Mouse (Mus musculus) G1E (cell line): ENCODE results near the gene Gm28079. TPM values are rescaled to one million over a fixed set of nuclear protein-coding genes. Genes with fewer than 3 reads are reported as not detected.
"Not testable (repeated sequence)": the region's sequence is repeated elsewhere in the genome, so short reads cannot be mapped to it uniquely, and the experiment has no call there.

Experiments
- ATAC-seq: 2 replicates; pipeline ENCODE4 v1.8.0; 2016; ENCODE audit warnings: mild to moderate bottlenecking; ENCODE audit not compliant: insufficient number of reproducible peaks, poor library complexity, low FRiP score, severe bottlenecking; ENCODE audit errors: extremely low read depth
- DNase-seq: peaks from one replicate; pipeline ENCODE4 v3.0.0; 2012; ENCODE audit warnings: low spot score
- H3K27me3 ChIP-seq: 2 replicates; pipeline ENCODE4 v1.6.1; 2012; ENCODE audit warnings: mild to moderate bottlenecking, low read length, inconsistent platforms; ENCODE audit not compliant: insufficient read depth
- H3K36me3 ChIP-seq: replicated peaks from 2 replicates; pipeline ENCODE3; 2012; ENCODE audit warnings: mild to moderate bottlenecking, inconsistent platforms
- H3K4me1 ChIP-seq: 2 replicates; pipeline ENCODE4 v1.6.1; 2012; ENCODE audit warnings: low read depth, low read length, inconsistent platforms, mixed read lengths; ENCODE audit not compliant: insufficient read depth
- H3K4me3 ChIP-seq: 2 replicates; pipeline ENCODE4 v1.5.1; 2012; ENCODE audit warnings: low read depth, mild to moderate bottlenecking, inconsistent platforms, low read length, moderate library complexity, mixed read lengths
- H3K9me3 ChIP-seq: replicated peaks from 2 replicates; pipeline ENCODE4 v1.6.1; 2012; ENCODE audit warnings: inconsistent platforms
- polyA plus RNA-seq: library from polyadenylated mRNA; stranded (reverse); fragments of >175 nt; gene quantifications from 2 replicates; pipeline ENCODE4 v1.2.3, GENCODE M21; 2012
- total RNA-seq, 2 experiments: library from RNA; stranded (forward) in 1 of 2; stranded (reverse) in 1 of 2; fragments of 200-1000 nt in 1 of 2; fragments of >200 nt in 1 of 2; fragmentation: Nextera tagmentation in 1 of 2; gene quantifications; 2 replicates each; pipeline ENCODE4 v1.2.3; 2014 to 2017

The Gm28079 gene
- total RNA-seq (2014; fragmentation: Nextera tagmentation) (not detected in 2 replicates), total RNA-seq (2017) (not detected in 2 replicates), polyA plus RNA-seq (not detected in 2 replicates)

DNA sequence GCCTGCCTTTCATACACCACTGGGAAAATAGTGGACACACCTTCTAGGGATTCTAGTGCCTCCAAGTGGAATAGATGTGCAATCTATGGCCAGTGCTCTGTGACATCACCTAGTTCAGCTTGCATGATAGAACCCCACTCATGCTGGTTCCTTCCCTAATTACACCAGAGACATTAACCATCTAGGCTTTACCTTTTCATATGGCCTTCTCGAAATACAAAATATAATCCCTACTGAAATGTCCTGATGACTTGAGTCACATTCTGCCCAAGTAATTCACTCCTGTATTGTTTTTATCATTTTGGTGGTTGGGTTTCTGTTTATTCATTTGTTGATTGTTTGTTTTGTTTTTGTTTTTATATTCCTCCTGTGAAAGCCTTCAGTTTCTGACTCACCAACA lies at the start of gene Gm28079:
TSS of gene Gm28079 (minus strand) at position 101 of the 400 bp plus-strand sequence.
- not testable (repeated sequence) for DNase-seq, H3K4me3 ChIP-seq, H3K27me3 ChIP-seq, H3K4me1 ChIP-seq, H3K36me3 ChIP-seq, ATAC-seq, H3K9me3 ChIP-seq
